Mouse (Mus musculus): ENCODE data around the gene Ms4a18. TPM values are rescaled to one million over a fixed set of nuclear protein-coding genes. Genes with fewer than 3 reads are reported as not detected.

The Ms4a18 gene
- polyA plus RNA-seq, 1 experiment, result not detected

GRCm38 (mm10) chr19:10983146-10983545 lies 34.7 kb downstream of the Ms4a18 start:
- TF ChIP-seq POLR2A (IDR thresholded peaks at IDR 0.05; ENCODE audit: insufficient read depth, low read length) (no peak), CTCF (IDR thresholded peaks at IDR 0.05; ENCODE audit: low read depth, low read length) (peak; percentile 86)
- Histone ChIP-seq H3K4me1 (ENCODE audit: control insufficient read depth, insufficient read depth, low read length) (no peaks in the 10 kb centered on the region), H3K27me3 (ENCODE audit: control insufficient read depth, insufficient read depth, low read length, poor library complexity, severe bottlenecking) (no peaks in the 10 kb centered on the region), H3K27ac (ENCODE audit: insufficient read depth, low read length) (no peak overlapping the region), H3K4me3 (ENCODE audit: low read depth, low read length) (peak overlapping the region; percentile 3; the same call in 1 of the 2 replicates), H3K9me3 (replicated peaks; ENCODE audit: control insufficient read depth, insufficient read depth, low read length, poor library complexity, severe bottlenecking) (no peaks in the 10 kb centered on the region), H3K9ac (ENCODE audit: low read depth, poor library complexity, severe bottlenecking) (no peak overlapping the region), H3K36me3 (ENCODE audit: control insufficient read depth, insufficient read depth, low read length, poor library complexity, severe bottlenecking) (no peaks in the 10 kb centered on the region)

GRCm38 (mm10) chr19:10980210-10980609 lies 37.6 kb downstream of the Ms4a18 start:
- Histone ChIP-seq H3K9ac (ENCODE audit: low read depth, poor library complexity, severe bottlenecking) (no peak overlapping the region), H3K4me1 (ENCODE audit: control insufficient read depth, insufficient read depth, low read length) (no peaks in the 10 kb centered on the region), H3K4me3 (ENCODE audit: low read depth, low read length) (no peak overlapping the region), H3K27ac (ENCODE audit: insufficient read depth, low read length) (no peak overlapping the region), H3K9me3 (replicated peaks; ENCODE audit: control insufficient read depth, insufficient read depth, low read length, poor library complexity, severe bottlenecking) (no peaks in the 10 kb centered on the region), H3K27me3 (ENCODE audit: control insufficient read depth, insufficient read depth, low read length, poor library complexity, severe bottlenecking) (no peaks in the 10 kb centered on the region), H3K36me3 (ENCODE audit: control insufficient read depth, insufficient read depth, low read length, poor library complexity, severe bottlenecking) (no peaks in the 10 kb centered on the region)
- no peak for TF ChIP-seq EP300 (IDR thresholded peaks at IDR 0.05; ENCODE audit: insufficient read depth, low read depth, low read length)
- TF ChIP-seq CTCF (IDR thresholded peaks at IDR 0.05; ENCODE audit: low read depth, low read length), result no peak
- no peak for TF ChIP-seq POLR2A (IDR thresholded peaks at IDR 0.05; ENCODE audit: insufficient read depth, low read length)

GRCm38 (mm10) chr19:10979184-10980168 lies 38.4 kb downstream of the Ms4a18 start:
- no peaks in the 10 kb centered on the region for H3K36me3 ChIP-seq (ENCODE audit: control insufficient read depth, insufficient read depth, low read length, poor library complexity, severe bottlenecking)
- no peaks in the 10 kb centered on the region for H3K27me3 ChIP-seq (ENCODE audit: control insufficient read depth, insufficient read depth, low read length, poor library complexity, severe bottlenecking)
- no peaks in the 10 kb centered on the region for H3K4me1 ChIP-seq (ENCODE audit: control insufficient read depth, insufficient read depth, low read length)
- TF ChIP-seq EP300 (IDR thresholded peaks at IDR 0.05; ENCODE audit: insufficient read depth, low read depth, low read length) (no peak), CTCF (IDR thresholded peaks at IDR 0.05; ENCODE audit: low read depth, low read length) (peak; percentile 66), POLR2A (IDR thresholded peaks at IDR 0.05; ENCODE audit: insufficient read depth, low read length) (no peak)
- no peak overlapping the region for H3K4me3 ChIP-seq (ENCODE audit: low read depth, low read length)
- H3K27ac ChIP-seq (ENCODE audit: insufficient read depth, low read length), result no peak overlapping the region
- H3K9me3 ChIP-seq (replicated peaks; ENCODE audit: control insufficient read depth, insufficient read depth, low read length, poor library complexity, severe bottlenecking), result no peaks in the 10 kb centered on the region
- H3K9ac ChIP-seq (ENCODE audit: low read depth, poor library complexity, severe bottlenecking), result no peak overlapping the region

- TF ChIP-seq POLR2A (IDR thresholded peaks at IDR 0.05; ENCODE audit: insufficient read depth, low read length), result no peak
- peak; percentile 34 for TF ChIP-seq CTCF (IDR thresholded peaks at IDR 0.05; ENCODE audit: low read depth, low read length)
- Histone ChIP-seq H3K36me3 (ENCODE audit: control insufficient read depth, insufficient read depth, low read length, poor library complexity, severe bottlenecking) (no peaks in the 10 kb centered on the region), H3K4me1 (ENCODE audit: control insufficient read depth, insufficient read depth, low read length) (peaks cover 4% of the 10 kb centered on the region), H3K27me3 (ENCODE audit: control insufficient read depth, insufficient read depth, low read length, poor library complexity, severe bottlenecking) (no peaks in the 10 kb centered on the region), H3K27ac (ENCODE audit: insufficient read depth, low read length) (no peak overlapping the region), H3K4me3 (ENCODE audit: low read depth, low read length) (no peak overlapping the region), H3K9me3 (replicated peaks; ENCODE audit: control insufficient read depth, insufficient read depth, low read length, poor library complexity, severe bottlenecking) (peaks cover 5% of the 10 kb centered on the region), H3K9ac (ENCODE audit: low read depth, poor library complexity, severe bottlenecking) (no peak overlapping the region)
These were observed 41.5 kb downstream of the Ms4a18 start for GRCm38 (mm10) chr19:10976318-10976717.

GRCm38 (mm10) chr19:10975187-10975586 lies 42.6 kb downstream of the Ms4a18 start:
- no peak overlapping the region for H3K27ac ChIP-seq (ENCODE audit: insufficient read depth, low read length)
- no peaks in the 10 kb centered on the region for H3K27me3 ChIP-seq (ENCODE audit: control insufficient read depth, insufficient read depth, low read length, poor library complexity, severe bottlenecking)
- no peak overlapping the region for H3K4me3 ChIP-seq (ENCODE audit: low read depth, low read length)
- no peak overlapping the region for H3K9ac ChIP-seq (ENCODE audit: low read depth, poor library complexity, severe bottlenecking)
- peaks cover 5% of the 10 kb centered on the region for H3K9me3 ChIP-seq (replicated peaks; ENCODE audit: control insufficient read depth, insufficient read depth, low read length, poor library complexity, severe bottlenecking)
- no peak for TF ChIP-seq POLR2A (IDR thresholded peaks at IDR 0.05; ENCODE audit: insufficient read depth, low read length)
- H3K36me3 ChIP-seq (ENCODE audit: control insufficient read depth, insufficient read depth, low read length, poor library complexity, severe bottlenecking), result no peaks in the 10 kb centered on the region
- peaks cover 4% of the 10 kb centered on the region for H3K4me1 ChIP-seq (ENCODE audit: control insufficient read depth, insufficient read depth, low read length)

GRCm38 (mm10) chr19:10974238-10974865 lies 43.5 kb downstream of the Ms4a18 start, which contains the start of gene Ms4a10:
Gene Ms4a10 (minus strand): TSS chr19:10974670.
- no peak for TF ChIP-seq EP300 (IDR thresholded peaks at IDR 0.05; ENCODE audit: insufficient read depth, low read depth, low read length)
- TF ChIP-seq CTCF (IDR thresholded peaks at IDR 0.05; ENCODE audit: low read depth, low read length), result no peak
- no peak for TF ChIP-seq POLR2A (IDR thresholded peaks at IDR 0.05; ENCODE audit: insufficient read depth, low read length)
- Histone ChIP-seq H3K36me3 (ENCODE audit: control insufficient read depth, insufficient read depth, low read length, poor library complexity, severe bottlenecking) (no peaks in the 10 kb centered on the region), H3K9me3 (replicated peaks; ENCODE audit: control insufficient read depth, insufficient read depth, low read length, poor library complexity, severe bottlenecking) (peaks cover 5% of the 10 kb centered on the region), H3K27ac (ENCODE audit: insufficient read depth, low read length) (0 out of 2 replicates have a peak within 1 kb of the TSS, but pooled peaks have one; percentile 78), H3K4me1 (ENCODE audit: control insufficient read depth, insufficient read depth, low read length) (peaks cover 4% of the 10 kb centered on the region), H3K9ac (ENCODE audit: low read depth, poor library complexity, severe bottlenecking) (no peak within 1 kb of the TSS), H3K4me3 (ENCODE audit: low read depth, low read length) (no peak within 1 kb of the TSS), H3K27me3 (ENCODE audit: control insufficient read depth, insufficient read depth, low read length, poor library complexity, severe bottlenecking) (no peaks in the 10 kb centered on the region)
